Mouse (Mus musculus): ENCODE data around the gene D16Ertd472e.

- TF ChIP-seq CTCF (IDR thresholded peaks at IDR 0.05; ENCODE audit: low read depth): no peak
- no peak for TF ChIP-seq EP300 (optimal IDR thresholded peaks at IDR 0.05)
Measured at GRCm38 (mm10) chr16:78591130-78591529, 14.6 kb upstream of the D16Ertd472e start.

Data from stomach, postnatal 0 days (tissue).